Mouse (Mus musculus) bone marrow, adult 2 months (tissue): ENCODE results near the gene Farp1.

Experiments
- CTCF ChIP-seq: fragments of 200-500 bp; IDR thresholded peaks from 2 replicates; pipeline ENCODE4 v1.5.1; 2011; ENCODE audit warnings: low read length, control low read depth; ENCODE audit not compliant: control insufficient read depth, insufficient read depth
- POLR2A ChIP-seq: fragments of 200-500 bp; IDR thresholded peaks from 2 replicates; pipeline ENCODE4 v1.6.1; 2011; ENCODE audit warnings: low read depth, mild to moderate bottlenecking, control low read depth, low read length, borderline replicate concordance; ENCODE audit not compliant: control insufficient read depth

DNA sequence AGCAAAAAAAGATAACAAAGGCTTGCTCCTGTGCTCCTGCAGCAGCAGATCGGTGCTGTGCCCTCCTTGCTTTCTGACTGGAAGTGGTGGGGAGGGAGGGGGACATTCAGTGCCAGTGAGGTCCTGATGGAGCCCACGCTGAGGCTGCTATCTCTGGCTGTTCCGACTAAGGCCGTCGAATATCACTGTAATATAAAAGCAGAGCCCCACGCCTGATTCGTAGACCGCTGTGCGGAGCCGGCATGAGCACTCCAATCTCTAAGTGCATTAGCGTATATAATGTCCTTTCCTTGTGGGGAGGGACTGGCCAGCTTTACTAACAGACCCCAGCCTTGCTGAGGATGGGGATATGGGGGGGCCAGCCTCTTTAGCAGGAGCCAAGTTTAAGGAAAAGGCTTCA, 224.3 kb downstream of the Farp1 start:
- TF ChIP-seq CTCF (no peak), POLR2A (no peak)
